Comparison of ENCODE assay signal across 9 mouse cellular contexts in genomic region chr10:86387821-86388440, GRCm38 (mm10).
A peak's percentile ranks its signal among the peaks of the same experiment; 100 is the strongest.
DNase-seq lines count a peak whose midpoint lies in the region; ATAC-seq and TF ChIP-seq lines count a peak whose summit lies in the region.
"Had no signal": no experiment of that assay in that cellular context is flagged by ENCODE, and none has a peak within 500 bp of the region (broad histone marks: within the 10 kb centered on the region; RNA-seq: fewer than 3 reads in every experiment).

No protein-coding gene starts in this region.

- no peak overlapping the region for H3K9ac ChIP-seq in stomach, embryonic 16.5 days (ENCODE audit: low read length)
- H3K9ac ChIP-seq in stomach, postnatal 0 days (ENCODE audit: low read length) = no peak overlapping the region
- H3K9ac ChIP-seq: heart, embryonic 15.5 days had no signal

- no peak overlapping the region for H3K27ac ChIP-seq in heart, embryonic 10.5 days
- H3K27ac ChIP-seq in stomach, embryonic 16.5 days (ENCODE audit: low read length) = no peak overlapping the region
- no peak overlapping the region for H3K27ac ChIP-seq in stomach, postnatal 0 days (replicated peaks)
- H3K27ac ChIP-seq: heart, embryonic 15.5 days had no signal

- peak; percentile 58; the same call in 1 of the 2 replicates for ATAC-seq in stomach, embryonic 16.5 days (ENCODE audit: insufficient read depth, low FRiP score)
- no peak for ATAC-seq in stomach, postnatal 0 days (ENCODE audit: low FRiP score, low TSS enrichment)
- ATAC-seq in activated CD4-positive, CD25-positive, alpha-beta regulatory T cell, adult 4 months = no peak

- DNase-seq in heart, embryonic 10.5 days (ENCODE audit: low spot score) = peak; percentile 74
- DNase-seq in heart, postnatal 36 days = no peak
- no peak for DNase-seq in stomach, postnatal 0 days (ENCODE audit: low spot score)
- DNase-seq in cerebellum, postnatal 10 days = peak; percentile 78 to 79
- peak; percentile 49 for DNase-seq in right cerebral cortex, postnatal 14 days
- DNase-seq in embryo, embryonic 9.5 days (ENCODE audit: extremely low spot score) = no peak

- no peak overlapping the region for H3K4me3 ChIP-seq in heart, embryonic 10.5 days
- H3K4me3 ChIP-seq in stomach, embryonic 16.5 days (replicated peaks; ENCODE audit: low read length) = no peak overlapping the region
- H3K4me3 ChIP-seq in stomach, postnatal 0 days (ENCODE audit: low read depth, low read length) = no peak overlapping the region
- H3K4me3 ChIP-seq: heart, embryonic 15.5 days had no signal

- TF ChIP-seq EP300 in stomach, postnatal 0 days (optimal IDR thresholded peaks at IDR 0.05) = no peak

- H3K9me3 ChIP-seq in heart, embryonic 10.5 days = no peaks in the 10 kb centered on the region
- no peaks in the 10 kb centered on the region for H3K9me3 ChIP-seq in stomach, embryonic 16.5 days (replicated peaks; ENCODE audit: control insufficient read depth, low read length)
- H3K9me3 ChIP-seq in stomach, postnatal 0 days (ENCODE audit: control insufficient read depth, low read length) = no peaks in the 10 kb centered on the region
- H3K9me3 ChIP-seq: heart, embryonic 15.5 days had no signal

- intact Hi-C loops in heart, postnatal 36 days (cut with DNase I) = no loop called here

- no peaks in the 10 kb centered on the region for H3K36me3 ChIP-seq in heart, embryonic 10.5 days
- no peaks in the 10 kb centered on the region for H3K36me3 ChIP-seq in stomach, embryonic 16.5 days (ENCODE audit: control insufficient read depth, insufficient read depth, low read length)
- H3K36me3 ChIP-seq in stomach, postnatal 0 days (ENCODE audit: control insufficient read depth, insufficient read depth, low read length) = no peaks in the 10 kb centered on the region
- H3K36me3 ChIP-seq: heart, embryonic 15.5 days had no signal

- 54% methylated on average over 5 of the region's 5 CpGs for whole genome bisulfite sequencing in heart, embryonic 10.5 days
- 51% methylated on average over 5 of the region's 5 CpGs for WGBS in stomach, embryonic 16.5 days
- WGBS in stomach, postnatal 0 days = 48% methylated on average over 5 of the region's 5 CpGs

- H3K27me3 ChIP-seq in heart, embryonic 10.5 days (ENCODE audit: insufficient read depth, poor library complexity, severe bottlenecking) = no peaks in the 10 kb centered on the region
- H3K27me3 ChIP-seq in stomach, embryonic 16.5 days (ENCODE audit: control insufficient read depth, insufficient read depth, low read length) = no peaks in the 10 kb centered on the region
- no peaks in the 10 kb centered on the region for H3K27me3 ChIP-seq in stomach, postnatal 0 days (ENCODE audit: control insufficient read depth, insufficient read depth, low read length)
- H3K27me3 ChIP-seq: heart, embryonic 15.5 days had no signal

- TF ChIP-seq CTCF in stomach, postnatal 0 days (IDR thresholded peaks at IDR 0.05; ENCODE audit: low read depth) = no peak

- no peak overlapping the region for H3K4me2 ChIP-seq in stomach, embryonic 16.5 days (ENCODE audit: low read depth, low read length)
- H3K4me2 ChIP-seq in stomach, postnatal 0 days (replicated peaks; ENCODE audit: low read depth) = no peak overlapping the region
- H3K4me2 ChIP-seq: heart, embryonic 15.5 days had no signal

- peaks cover 20% of the 10 kb centered on the region for H3K4me1 ChIP-seq in heart, embryonic 10.5 days
- peaks cover 11% of the 10 kb centered on the region; the same call in 1 of the 2 replicates for H3K4me1 ChIP-seq in stomach, embryonic 16.5 days (ENCODE audit: control insufficient read depth, insufficient read depth, low read length)
- H3K4me1 ChIP-seq in stomach, postnatal 0 days (replicated peaks; ENCODE audit: control insufficient read depth, insufficient read depth) = 0 out of 2 replicates have a peak, but pooled peaks cover 2% of the 10 kb centered on the region

Comparison
In these comparisons a context has a peak if more than half of its experiments do, and no peak if none do; other contexts are left out.
1. DNase-seq: peak in heart, embryonic 10.5 days (single experiment), cerebellum, postnatal 10 days (2 of 2) and right cerebral cortex, postnatal 14 days (single experiment); none in heart, postnatal 36 days (0 of 2), stomach, postnatal 0 days (single experiment) and embryo, embryonic 9.5 days (single experiment).